Mouse (Mus musculus): ENCODE measurements around the gene Alox12. TPM values are rescaled to one million over a fixed set of nuclear protein-coding genes. Genes with fewer than 3 reads are reported as not detected.

The Alox12 gene
- polyA plus RNA-seq, 1 experiment, result 1.6 TPM

- no peak for DNase-seq (ENCODE audit: low read depth)
- no peak for TF ChIP-seq CTCF (IDR thresholded peaks at IDR 0.05; ENCODE audit: borderline replicate concordance, extremely low read depth, insufficient read depth, insufficient read length)
- TF ChIP-seq POLR2A (IDR thresholded peaks at IDR 0.05; ENCODE audit: borderline replicate concordance, extremely low read depth, insufficient read depth, insufficient read length, poor library complexity, severe bottlenecking), result no peak
These were observed 35.3 kb downstream of the Alox12 start for GRCm38 (mm10) chr11:70219873-70220272.

GRCm38 (mm10) chr11:70218741-70219470 is 36.2 kb downstream of the Alox12 start:
- TF ChIP-seq CTCF (IDR thresholded peaks at IDR 0.05; ENCODE audit: borderline replicate concordance, extremely low read depth, insufficient read depth, insufficient read length) (no peak), POLR2A (IDR thresholded peaks at IDR 0.05; ENCODE audit: borderline replicate concordance, extremely low read depth, insufficient read depth, insufficient read length, poor library complexity, severe bottlenecking) (no peak)

GRCm38 (mm10) chr11:70218039-70218438 is 37.1 kb downstream of the Alox12 start:
- no peak for DNase-seq (ENCODE audit: low read depth)
- TF ChIP-seq CTCF (IDR thresholded peaks at IDR 0.05; ENCODE audit: borderline replicate concordance, extremely low read depth, insufficient read depth, insufficient read length) (no peak), POLR2A (IDR thresholded peaks at IDR 0.05; ENCODE audit: borderline replicate concordance, extremely low read depth, insufficient read depth, insufficient read length, poor library complexity, severe bottlenecking) (no peak)

More at GRCm38 (mm10) chr11:70218741-70219470, 36.2 kb downstream of the Alox12 start:
- no peak for DNase-seq (ENCODE audit: low read depth)

- DNase-seq (ENCODE audit: low read depth), result no peak
- TF ChIP-seq CTCF (IDR thresholded peaks at IDR 0.05; ENCODE audit: borderline replicate concordance, extremely low read depth, insufficient read depth, insufficient read length) (no peak), POLR2A (IDR thresholded peaks at IDR 0.05; ENCODE audit: borderline replicate concordance, extremely low read depth, insufficient read depth, insufficient read length, poor library complexity, severe bottlenecking) (no peak)
These were observed 39.0 kb downstream of the Alox12 start for GRCm38 (mm10) chr11:70216103-70216502.

- DNase-seq (ENCODE audit: low read depth), result no peak
- TF ChIP-seq POLR2A (IDR thresholded peaks at IDR 0.05; ENCODE audit: borderline replicate concordance, extremely low read depth, insufficient read depth, insufficient read length, poor library complexity, severe bottlenecking) (no peak), CTCF (IDR thresholded peaks at IDR 0.05; ENCODE audit: borderline replicate concordance, extremely low read depth, insufficient read depth, insufficient read length) (no peak)
These were observed 39.9 kb downstream of the Alox12 start for GRCm38 (mm10) chr11:70215301-70215700.

- TF ChIP-seq POLR2A (IDR thresholded peaks at IDR 0.05; ENCODE audit: borderline replicate concordance, extremely low read depth, insufficient read depth, insufficient read length, poor library complexity, severe bottlenecking), result no peak
- no peak for DNase-seq (ENCODE audit: low read depth)
These were observed 40.3 kb downstream of the Alox12 start for GRCm38 (mm10) chr11:70214856-70215209.

- DNase-seq (ENCODE audit: low read depth), result no peak
These were observed 40.8 kb downstream of the Alox12 start for GRCm38 (mm10) chr11:70214191-70214855.

GRCm38 (mm10) chr11:70213736-70214135 is 41.4 kb downstream of the Alox12 start:
- DNase-seq (ENCODE audit: low read depth), result no peak
- TF ChIP-seq POLR2A (IDR thresholded peaks at IDR 0.05; ENCODE audit: borderline replicate concordance, extremely low read depth, insufficient read depth, insufficient read length, poor library complexity, severe bottlenecking), result no peak
- no peak for TF ChIP-seq CTCF (IDR thresholded peaks at IDR 0.05; ENCODE audit: borderline replicate concordance, extremely low read depth, insufficient read depth, insufficient read length)

More at GRCm38 (mm10) chr11:70214191-70214855, 40.8 kb downstream of the Alox12 start:
- TF ChIP-seq CTCF (IDR thresholded peaks at IDR 0.05; ENCODE audit: borderline replicate concordance, extremely low read depth, insufficient read depth, insufficient read length) (no peak), POLR2A (IDR thresholded peaks at IDR 0.05; ENCODE audit: borderline replicate concordance, extremely low read depth, insufficient read depth, insufficient read length, poor library complexity, severe bottlenecking) (no peak)

GRCm38 (mm10) chr11:70212896-70213295 is 42.3 kb downstream of the Alox12 start:
- DNase-seq (ENCODE audit: low read depth), result peak; percentile 87
- TF ChIP-seq POLR2A (IDR thresholded peaks at IDR 0.05; ENCODE audit: borderline replicate concordance, extremely low read depth, insufficient read depth, insufficient read length, poor library complexity, severe bottlenecking), result no peak
- TF ChIP-seq CTCF (IDR thresholded peaks at IDR 0.05; ENCODE audit: borderline replicate concordance, extremely low read depth, insufficient read depth, insufficient read length), result peak; percentile 71

GRCm38 (mm10) chr11:70212423-70212822 is 42.7 kb downstream of the Alox12 start, which contains the start of gene Slc16a11:
Slc16a11 (plus strand) TSS chr11:70212752.
- no peak for DNase-seq (ENCODE audit: low read depth)
- TF ChIP-seq CTCF (IDR thresholded peaks at IDR 0.05; ENCODE audit: borderline replicate concordance, extremely low read depth, insufficient read depth, insufficient read length) (no peak), POLR2A (IDR thresholded peaks at IDR 0.05; ENCODE audit: borderline replicate concordance, extremely low read depth, insufficient read depth, insufficient read length, poor library complexity, severe bottlenecking) (no peak)

GRCm38 (mm10) chr11:70211972-70212371 is 43.2 kb downstream of the Alox12 start:
- TF ChIP-seq CTCF (IDR thresholded peaks at IDR 0.05; ENCODE audit: borderline replicate concordance, extremely low read depth, insufficient read depth, insufficient read length), result no peak
- no peak for DNase-seq (ENCODE audit: low read depth)

- TF ChIP-seq POLR2A (IDR thresholded peaks at IDR 0.05; ENCODE audit: borderline replicate concordance, extremely low read depth, insufficient read depth, insufficient read length, poor library complexity, severe bottlenecking) (no peak), CTCF (IDR thresholded peaks at IDR 0.05; ENCODE audit: borderline replicate concordance, extremely low read depth, insufficient read depth, insufficient read length) (no peak)
- no peak for DNase-seq (ENCODE audit: low read depth)
These were observed 44.5 kb downstream of the Alox12 start for GRCm38 (mm10) chr11:70210681-70211080.

All from brain, embryonic 14.5 days (tissue).